Mouse (Mus musculus): ENCODE measurements at regions not wholly inside any gene's neighbourhood (a gene's known extent, or its start where the extent isn't known, plus 50 kb on each side); places are given as distances from the start of the nearest gene placed in this dataset.

- TF ChIP-seq FLI1 (IDR thresholded peaks at IDR 0.05; ENCODE audit: low read length) (no peak), GATA1 (IDR thresholded peaks at IDR 0.05; ENCODE audit: borderline replicate concordance, low read length) (no peak)
These were observed 260.5 kb upstream of the Bmper start for GRCm38 (mm10) chr9:22962269-22962815.

Measured in megakaryocyte, embryonic 14.5 days (primary cell).